ENCODE assay signal across 33 mouse cellular contexts in genomic region chr8:12576739-12577138, GRCm38 (mm10). TPM values are rescaled to one million over a fixed set of nuclear protein-coding genes. Genes with fewer than 3 reads are reported as not detected.
DNase-seq lines count a peak whose midpoint lies in the region; ATAC-seq lines count a peak whose summit lies in the region.
"Had no signal": no experiment of that assay in that cellular context is flagged by ENCODE, and none has a peak within 500 bp of the region (broad histone marks: within the 10 kb centered on the region; RNA-seq: fewer than 3 reads in every experiment).

No protein-coding gene starts in this region.

- no peak overlapping the region for H3K4me3 ChIP-seq in kidney, embryonic 16.5 days (ENCODE audit: low read length)
- H3K4me3 ChIP-seq: embryonic facial prominence, embryonic 10.5 days; embryonic facial prominence, embryonic 15.5 days; forebrain, embryonic 12.5 days; limb, embryonic 10.5 days; limb, embryonic 15.5 days; liver, embryonic 13.5 days; midbrain, embryonic 15.5 days; stomach, embryonic 15.5 days had no signal

- 47% methylated on average over 6 of the region's 6 CpGs for WGBS in kidney, embryonic 16.5 days

- no peak overlapping the region for H3K27ac ChIP-seq in kidney, embryonic 16.5 days (ENCODE audit: low read length)
- H3K27ac ChIP-seq: embryonic facial prominence, embryonic 10.5 days; embryonic facial prominence, embryonic 15.5 days; forebrain, embryonic 12.5 days; limb, embryonic 10.5 days; limb, embryonic 15.5 days; liver, embryonic 13.5 days; macrophage; midbrain, embryonic 15.5 days; stomach, embryonic 15.5 days had no signal

- H3K4me1 ChIP-seq in kidney, embryonic 16.5 days (ENCODE audit: insufficient read depth, low read length): no peaks in the 10 kb centered on the region
- H3K4me1 ChIP-seq: embryonic facial prominence, embryonic 15.5 days; limb, embryonic 15.5 days; liver, embryonic 13.5 days; midbrain, embryonic 15.5 days; stomach, embryonic 15.5 days had no signal

- H3K27me3 ChIP-seq in kidney, embryonic 16.5 days (ENCODE audit: insufficient read depth, low read length): no peaks in the 10 kb centered on the region

- H3K4me2 ChIP-seq in kidney, embryonic 16.5 days (replicated peaks; ENCODE audit: low read depth, low read length): no peak overlapping the region
- H3K4me2 ChIP-seq: embryonic facial prominence, embryonic 15.5 days; forebrain, embryonic 12.5 days; limb, embryonic 15.5 days; liver, embryonic 13.5 days; midbrain, embryonic 15.5 days; stomach, embryonic 15.5 days had no signal

- no peak overlapping the region for H3K9ac ChIP-seq in kidney, embryonic 16.5 days (replicated peaks; ENCODE audit: low read length)
- H3K9ac ChIP-seq: embryonic facial prominence, embryonic 15.5 days; forebrain, embryonic 12.5 days; forebrain, postnatal 0 days; limb, embryonic 15.5 days; liver, embryonic 13.5 days; midbrain, embryonic 15.5 days; stomach, embryonic 15.5 days had no signal

- 0 out of 2 replicates have a peak, but pooled peaks have one; percentile 54 for ATAC-seq in kidney, embryonic 16.5 days (ENCODE audit: low FRiP score, low TSS enrichment)
- ATAC-seq: forebrain, postnatal 0 days; hindbrain, embryonic 16.5 days; lung, postnatal 0 days; midbrain, embryonic 15.5 days had no signal

- no peaks in the 10 kb centered on the region for H3K9me3 ChIP-seq in kidney, embryonic 16.5 days (ENCODE audit: low read length)
- H3K9me3 ChIP-seq: embryonic facial prominence, embryonic 10.5 days; embryonic facial prominence, embryonic 15.5 days; forebrain, embryonic 12.5 days; limb, embryonic 10.5 days; limb, embryonic 15.5 days; liver, embryonic 13.5 days; midbrain, embryonic 15.5 days; stomach, embryonic 15.5 days had no signal

- H3K36me3 ChIP-seq in kidney, embryonic 16.5 days (ENCODE audit: insufficient read depth, low read length): no peaks in the 10 kb centered on the region
- H3K36me3 ChIP-seq: embryonic facial prominence, embryonic 10.5 days; embryonic facial prominence, embryonic 15.5 days; forebrain, embryonic 12.5 days; limb, embryonic 10.5 days; limb, embryonic 15.5 days; liver, embryonic 13.5 days; midbrain, embryonic 15.5 days; stomach, embryonic 15.5 days had no signal

- DNase-seq in embryo, embryonic 10 days (ENCODE audit: low spot score): peak; percentile 21
- no peak for DNase-seq in embryo, embryonic 11 days
- peak; percentile 3 for DNase-seq in A20 (ENCODE audit: low read depth, low spot score)
- peak; percentile 34 to 42 for DNase-seq in kidney, postnatal 4 days
- no peak for DNase-seq in thymus, postnatal 36 days
- no peak for DNase-seq in cerebellum, adult 9-11 months
- DNase-seq in right cerebral cortex, postnatal 14 days: no peak
- DNase-seq: adrenal gland, postnatal 14 days; cerebellum, adult 11 months; cerebellum, postnatal 10 days; forebrain, postnatal 0 days; gastrocnemius, postnatal 10 days; heart, postnatal 14 days; liver, embryonic 13.5 days; lung, adult 18-20 months had no signal

RNA-seq across cellular contexts. Expression of gene Spaca7, which starts 3.9 kb away (rescaled TPM):
- polyA plus RNA-seq in kidney, embryonic 16.5 days (2015; fragmentation: Nextera tagmentation; extraction: Ambion mirVana): 1.1 and 1.3 TPM in 2 replicates
- polyA plus RNA-seq: embryonic facial prominence, embryonic 10.5 days; embryonic facial prominence, embryonic 15.5 days; forebrain, embryonic 12.5 days; forebrain, postnatal 0 days; gonadal fat pad, adult 2 months; heart, embryonic 14.5 days; hindbrain, embryonic 11.5 days; hindbrain, embryonic 16.5 days; intestine, embryonic 14.5 days; large intestine, adult 2 months; limb, embryonic 10.5 days; limb, embryonic 15.5 days; liver, embryonic 13.5 days; lung, postnatal 0 days; macrophage; midbrain, embryonic 15.5 days; small intestine, adult 2 months; stomach, embryonic 15.5 days; urinary bladder, adult 2 months had no signal

Comparison
In these comparisons a context has a peak if more than half of its experiments do, and no peak if none do; other contexts are left out.
1. DNase-seq: peak in embryo, embryonic 10 days (single experiment), A20 (single experiment) and kidney, postnatal 4 days (2 of 2); none in embryo, embryonic 11 days (single experiment), thymus, postnatal 36 days (0 of 2), cerebellum, adult 9-11 months (single experiment) and right cerebral cortex, postnatal 14 days (single experiment).